In genomic region chr12:74284685-74285054, GRCm38 (mm10) we compare ENCODE assay signal across 9 mouse cellular contexts. TPM values are rescaled to one million over a fixed set of nuclear protein-coding genes. Genes with fewer than 3 reads are reported as not detected.
A peak's percentile ranks its signal among the peaks of the same experiment; 100 is the strongest.
DNase-seq lines count a peak whose midpoint lies in the region; ATAC-seq and TF ChIP-seq lines count a peak whose summit lies in the region.
"Had no signal": no experiment of that assay in that cellular context is flagged by ENCODE, and none has a peak within 500 bp of the region (broad histone marks: within the 10 kb centered on the region; RNA-seq: fewer than 3 reads in every experiment).

No protein-coding gene starts in this region.

- 1% methylated on average over 11 of the region's 11 CpGs for WGBS in forebrain, embryonic 16.5 days

- peak overlapping the region; percentile 63 for H3K9ac ChIP-seq in forebrain, embryonic 16.5 days (replicated peaks; ENCODE audit: low read depth, low read length)
- H3K9ac ChIP-seq: liver, embryonic 14.5 days had no signal

- intact Hi-C loops in left cerebral cortex, postnatal 14 days (cut with DNase I) = loop anchor here (5.0 to 10.0 kb wide), 2 partner anchors 52 to 110 kb away; no protein-coding TSS in a partner anchor

- H3K9me3 ChIP-seq in forebrain, embryonic 16.5 days (ENCODE audit: control insufficient read depth, low read length) = no peaks in the 10 kb centered on the region

- TF ChIP-seq CTCF in brain, embryonic 14.5 days (IDR thresholded peaks at IDR 0.05; ENCODE audit: borderline replicate concordance, extremely low read depth, insufficient read depth, insufficient read length) = no peak

- H3K4me3 ChIP-seq in forebrain, embryonic 16.5 days (replicated peaks; ENCODE audit: low read length) = peak overlapping the region; percentile 63

- peak; percentile 26 for DNase-seq in embryo, embryonic 10.5 days (ENCODE audit: low spot score)
- DNase-seq in embryo, embryonic 11 days = no peak
- DNase-seq in brain, embryonic 14.5 days (ENCODE audit: low read depth) = peak; percentile 62
- peak; percentile 67 to 80 for DNase-seq in left cerebral cortex, postnatal 14 days (ENCODE audit: low spot score in 2 of 2)
- peak; percentile 64 for DNase-seq in right cerebral cortex, postnatal 25 days
- no peak for DNase-seq in lung, postnatal 36 days

- no peak for TF ChIP-seq POLR2A in brain, embryonic 14.5 days (IDR thresholded peaks at IDR 0.05; ENCODE audit: borderline replicate concordance, extremely low read depth, insufficient read depth, insufficient read length, poor library complexity, severe bottlenecking)

- peak overlapping the region; percentile 95 for H3K4me2 ChIP-seq in forebrain, embryonic 16.5 days (ENCODE audit: low read length)

- ATAC-seq in forebrain, embryonic 16.5 days = peak; percentile 9; the same call in 1 of the 2 replicates
- no peak for ATAC-seq in activated CD4-positive, CD25-positive, alpha-beta regulatory T cell, adult 4 months

- no peak overlapping the region; the same call in 1 of the 2 replicates for H3K27ac ChIP-seq in forebrain, embryonic 16.5 days (ENCODE audit: low read length)
- H3K27ac ChIP-seq: liver, embryonic 14.5 days had no signal

- peaks cover 16% of the 10 kb centered on the region for H3K4me1 ChIP-seq in forebrain, embryonic 16.5 days (replicated peaks; ENCODE audit: control insufficient read depth, insufficient read depth, low read length)

- no peaks in the 10 kb centered on the region for H3K36me3 ChIP-seq in forebrain, embryonic 16.5 days (ENCODE audit: control insufficient read depth, insufficient read depth)

- H3K27me3 ChIP-seq in forebrain, embryonic 16.5 days (replicated peaks; ENCODE audit: control insufficient read depth, insufficient read depth, low read length) = no peaks in the 10 kb centered on the region

RNA-seq across cellular contexts. Expression of gene Gm11042, which starts 31.5 kb away (rescaled TPM):
- not detected in 2 replicates for polyA plus RNA-seq in brain, embryonic 14.5 days (2012; rRNA removed)
- polyA plus RNA-seq in forebrain, embryonic 16.5 days (2015; fragmentation: Nextera tagmentation; extraction: Ambion mirVana) = not detected in 2 replicates
- not detected for total RNA-seq in left cerebral cortex, postnatal 14 days (2021)
- not detected for polyA plus RNA-seq in activated CD4-positive, CD25-positive, alpha-beta regulatory T cell, adult 4 months (2017; shearing (Covaris generic))
- polyA plus RNA-seq: liver, embryonic 14.5 days had no signal

Comparison
In these comparisons a context has a peak if more than half of its experiments do, and no peak if none do; other contexts are left out.
1. DNase-seq: peak in embryo, embryonic 10.5 days (single experiment), brain, embryonic 14.5 days (single experiment), left cerebral cortex, postnatal 14 days (2 of 2) and right cerebral cortex, postnatal 25 days (single experiment); none in embryo, embryonic 11 days (single experiment) and lung, postnatal 36 days (single experiment).